Mouse (Mus musculus) Patski (cell line): ENCODE results near the gene Vmn2r28. TPM values are rescaled to one million over a fixed set of nuclear protein-coding genes. Genes with fewer than 3 reads are reported as not detected.
"Not testable (repeated sequence)": the region's sequence is repeated elsewhere in the genome, so short reads cannot be mapped to it uniquely, and the experiment has no call there.

Source experiments
- ATAC-seq: fragments of 100-300 bp; one replicate; pipeline ENCODE4 v1.8.0; 2021
- CTCF ChIA-PET: fragments of 350-600 bp; sonication (Branson Sonifier 250); formaldehyde crosslinking; loops from one replicate; lab custom pipeline; 2022; ENCODE audit warnings: inconsistent platforms; lab: Charles Lee
- POLR2A ChIA-PET: fragments of 350-600 bp; sonication (Branson Sonifier 250); formaldehyde crosslinking; loops from one replicate; lab custom pipeline; 2022; ENCODE audit warnings: antibody characterized with exemption, inconsistent platforms; lab: Charles Lee
- DNase-seq: peaks from one replicate; pipeline ENCODE4 v3.0.0-alpha.2; 2011; ENCODE audit warnings: low read depth, low spot score
- H3K27me3 ChIP-seq: fragments of 371-371 bp; one replicate; pipeline ENCODE4 v1.5.1; 2021
- CTCF ChIP-seq: fragments of 100-300 bp; IDR thresholded peaks from one replicate; pipeline ENCODE4 v1.5.1; 2021
- in situ Hi-C: fragments of 300-500 bp; cut with MboI; formaldehyde crosslinking; loops from 3 replicates; pipeline ENCODE4 v1.11.1; 2018; ENCODE audit warnings: low pct_unique_long_range_greater_than_20kb, mixed read lengths
- polyA plus RNA-seq: library from polyadenylated mRNA; unstranded; gene quantifications from one replicate; pipeline ENCODE4 v1.2.3, GENCODE M21; 2021

The Vmn2r28 gene
- polyA plus RNA-seq: not detected

DNA sequence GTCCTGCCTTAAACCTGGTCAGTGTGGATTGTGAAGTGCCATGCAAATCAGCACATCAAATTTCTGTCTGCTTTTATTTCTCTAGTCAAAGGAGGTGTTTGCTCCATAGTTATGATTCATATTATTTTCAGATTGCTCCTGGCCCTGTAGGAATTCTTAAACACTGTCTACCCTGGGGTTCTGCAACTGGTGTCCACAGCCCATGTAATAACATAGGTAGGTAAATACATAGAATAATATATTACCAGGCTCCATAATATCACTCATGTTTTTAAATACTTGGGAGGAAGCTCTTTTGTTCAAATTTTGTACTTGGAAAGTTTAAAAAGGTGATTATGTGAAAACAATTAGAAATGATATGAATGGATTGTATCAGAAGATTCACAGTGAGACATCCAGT is at the start of gene Vmn2r28:
TSS of gene Vmn2r28 (minus strand) at position 101 of the 400 bp plus-strand sequence.
- CTCF ChIA-PET, ATAC-seq: not testable (repeated sequence)

DNA sequence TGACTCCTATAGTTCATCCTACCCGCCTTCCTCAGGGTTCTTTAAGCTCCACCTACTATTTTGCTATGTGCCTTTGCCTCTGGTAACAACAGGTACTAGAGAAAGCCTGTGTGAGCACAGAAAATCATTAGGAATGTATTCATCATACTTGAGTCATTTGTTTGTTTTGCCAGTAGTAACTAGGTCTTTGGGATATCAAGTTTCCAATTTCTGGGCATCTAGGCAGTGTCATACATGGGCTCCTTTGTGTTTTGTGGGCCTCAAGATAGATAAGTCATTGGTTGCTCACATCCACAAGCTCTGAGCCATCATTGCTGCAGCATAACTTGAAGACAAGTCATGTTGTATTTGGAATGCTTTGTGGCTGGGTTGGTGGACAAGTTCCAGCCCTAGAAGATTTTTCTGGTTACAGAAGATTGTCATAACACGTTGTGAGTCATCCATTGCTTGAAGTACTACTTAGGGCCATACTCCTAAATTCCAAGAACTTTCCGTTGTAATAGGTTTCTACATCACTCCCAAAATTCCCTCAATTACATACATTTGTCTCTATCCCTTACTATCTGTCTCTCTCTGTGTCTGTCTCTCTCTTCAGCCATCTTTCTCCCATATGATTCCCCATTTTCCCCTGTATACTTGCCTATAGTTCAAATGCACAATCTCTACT is 47.1 kb upstream of the Vmn2r28 start:
- in situ Hi-C loops, ATAC-seq, CTCF ChIA-PET, H3K27me3 ChIP-seq, POLR2A ChIA-PET, DNase-seq: not testable (repeated sequence)

More for the DNA sequence above, at the start of gene Vmn2r28:
- in situ Hi-C loops, DNase-seq, POLR2A ChIA-PET, H3K27me3 ChIP-seq: not testable (repeated sequence)

DNA sequence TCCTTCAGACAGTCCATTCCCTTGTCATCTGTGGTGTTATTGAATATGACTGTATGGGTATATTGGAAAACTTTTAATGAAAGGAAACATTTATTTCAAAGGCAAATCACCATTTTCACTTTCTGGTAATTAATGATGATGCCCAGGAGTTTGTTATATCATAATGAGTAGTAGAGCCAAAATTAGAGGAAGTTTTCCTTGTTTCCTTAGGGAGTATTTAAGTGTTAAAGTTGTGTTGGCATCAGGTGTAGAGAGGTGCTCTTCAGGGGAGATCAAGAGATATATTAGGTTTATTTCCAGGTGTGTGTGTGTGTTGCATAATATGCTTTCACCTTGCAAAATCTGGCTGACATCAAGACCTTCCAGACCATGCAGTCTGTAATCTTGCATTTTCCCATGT is 37.1 kb downstream of the Vmn2r28 start, which contains the start of gene Vmn1r59:
TSS of gene Vmn1r59 (minus strand) at position 101 of the 400 bp plus-strand sequence.
- in situ Hi-C loops: loop anchor here (5.0 kb wide), 1 partner anchor 239 kb away; the partner anchor contains the start of gene Vmn1r57
- ATAC-seq (no peak), DNase-seq (no peak)
- no peak for TF ChIP-seq CTCF
- POLR2A ChIA-PET: no interaction called here
- no peaks in the 10 kb centered on the region for H3K27me3 ChIP-seq
- CTCF ChIA-PET: no interaction called here

DNA sequence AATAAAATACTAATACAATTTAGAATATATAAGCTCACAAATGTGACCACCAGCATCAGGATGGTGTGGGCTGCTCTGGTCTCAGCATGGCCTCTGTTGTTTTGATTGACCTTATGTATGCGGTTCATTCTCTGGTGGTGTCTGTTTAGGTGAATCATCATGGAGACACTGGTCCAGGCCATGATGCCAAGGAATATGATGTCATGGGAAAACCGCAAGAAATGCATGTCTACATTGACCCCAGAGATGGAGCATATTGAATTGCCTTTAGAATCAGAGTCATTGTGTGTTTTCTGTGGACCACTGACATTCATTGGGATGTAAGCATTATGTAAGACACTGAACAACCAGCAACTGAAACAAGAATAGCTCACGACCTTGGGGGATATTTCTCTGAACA is 39.7 kb downstream of the Vmn2r28 start:
- H3K27me3 ChIP-seq, DNase-seq, in situ Hi-C loops, CTCF ChIA-PET, POLR2A ChIA-PET, ATAC-seq: not testable (repeated sequence)

DNA sequence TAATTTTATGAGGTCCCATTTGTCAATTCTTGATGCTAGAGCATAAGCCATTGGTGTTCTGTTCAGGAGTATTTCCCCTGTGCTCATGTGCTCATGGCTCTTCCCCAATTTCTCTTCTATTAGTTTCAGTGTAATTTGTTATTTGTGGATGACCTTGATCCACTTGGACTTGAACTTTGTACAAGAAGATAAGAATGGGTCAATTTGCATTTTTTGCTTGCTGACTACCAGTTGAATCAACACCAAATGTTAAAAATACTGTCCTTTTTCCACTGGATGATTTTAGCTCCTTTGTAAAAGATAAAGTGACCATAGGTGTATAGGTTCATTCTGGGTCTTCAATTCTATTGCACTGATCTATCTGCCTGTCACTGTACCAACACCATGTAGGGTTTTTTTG is 45.1 kb downstream of the Vmn2r28 start:
- H3K27me3 ChIP-seq: no peaks in the 10 kb centered on the region
- DNase-seq (no peak), ATAC-seq (no peak)
- in situ Hi-C loops: no loop called here
- TF ChIP-seq CTCF: no peak
- ChIA-PET CTCF (no interaction called here), POLR2A (no interaction called here)

Other genes with a start within 250 kb of the Vmn2r28 start
- not detected for gene Gm5065, start 143.4 kb downstream of the Vmn2r28 start, polyA plus RNA-seq
- not detected for gene Nlrp2, start 142.9 kb downstream of the Vmn2r28 start, polyA plus RNA-seq
- not detected for gene Vmn1r58, start 80.6 kb downstream of the Vmn2r28 start, polyA plus RNA-seq
- not detected for gene Vmn1r59, start 37.2 kb downstream of the Vmn2r28 start, polyA plus RNA-seq
- gene Vmn1r60, start 53.4 kb upstream of the Vmn2r28 start, polyA plus RNA-seq: not detected
- not detected for gene Vmn1r61, start 119.3 kb upstream of the Vmn2r28 start, polyA plus RNA-seq
- not detected for gene Vmn1r62, start 179.7 kb upstream of the Vmn2r28 start, polyA plus RNA-seq